Mouse (Mus musculus): ENCODE data around the gene Cpne5. TPM values are rescaled to one million over a fixed set of nuclear protein-coding genes. Genes with fewer than 3 reads are reported as not detected.

Gene Cpne5
- polyA plus RNA-seq, 1 experiment from 2014 or later: 17.9 TPM

Other genes with a start within 250 kb of the Cpne5 start
- 73.6 and 78.0 TPM in 2 replicates for gene Stk38, start 230.2 kb downstream of the Cpne5 start, polyA plus RNA-seq (2015; fragmentation: Nextera tagmentation; extraction: Ambion mirVana)
- 318 and 332 TPM in 2 replicates for gene Srsf3, start 205.5 kb downstream of the Cpne5 start, polyA plus RNA-seq (2015; fragmentation: Nextera tagmentation; extraction: Ambion mirVana)
- gene Cdkn1a, start 147.2 kb downstream of the Cpne5 start, polyA plus RNA-seq (2015; fragmentation: Nextera tagmentation; extraction: Ambion mirVana): 53.3 and 64.4 TPM in 2 replicates
- 0.66 and 3.1 TPM in 2 replicates for gene Rab44, start 124.0 kb downstream of the Cpne5 start, polyA plus RNA-seq (2015; fragmentation: Nextera tagmentation; extraction: Ambion mirVana)
- 86.8 and 107 TPM in 2 replicates for gene Ppil1, start 26.0 kb upstream of the Cpne5 start, polyA plus RNA-seq (2015; fragmentation: Nextera tagmentation; extraction: Ambion mirVana)
- 91.1 and 96.0 TPM in 2 replicates for gene BC004004, start 30.6 kb upstream of the Cpne5 start, polyA plus RNA-seq (2015; fragmentation: Nextera tagmentation; extraction: Ambion mirVana)
- gene Pi16, start 79.5 kb upstream of the Cpne5 start, polyA plus RNA-seq (2015; fragmentation: Nextera tagmentation; extraction: Ambion mirVana): 4.3 and 5.8 TPM in 2 replicates
- 224 and 299 TPM in 2 replicates for gene Mtch1, start 109.8 kb upstream of the Cpne5 start, polyA plus RNA-seq (2015; fragmentation: Nextera tagmentation; extraction: Ambion mirVana)
- gene Fgd2, start 122.7 kb upstream of the Cpne5 start, polyA plus RNA-seq (2015; fragmentation: Nextera tagmentation; extraction: Ambion mirVana): 3.0 and 7.0 TPM in 2 replicates